Mouse (Mus musculus): ENCODE results near the gene Dip2b.

Gene Dip2b

GRCm38 (mm10) chr15:100050940-100051339, 12.5 kb downstream of the Dip2b start:
- no peak for DNase-seq (ENCODE audit: low spot score)

- peak; percentile 40 for DNase-seq (ENCODE audit: low spot score)
Observed at GRCm38 (mm10) chr15:100052726-100053125, 14.3 kb downstream of the Dip2b start.

- DNase-seq (ENCODE audit: low spot score) = no peak
Observed at GRCm38 (mm10) chr15:100056397-100056908, 18.0 kb downstream of the Dip2b start.

DNA sequence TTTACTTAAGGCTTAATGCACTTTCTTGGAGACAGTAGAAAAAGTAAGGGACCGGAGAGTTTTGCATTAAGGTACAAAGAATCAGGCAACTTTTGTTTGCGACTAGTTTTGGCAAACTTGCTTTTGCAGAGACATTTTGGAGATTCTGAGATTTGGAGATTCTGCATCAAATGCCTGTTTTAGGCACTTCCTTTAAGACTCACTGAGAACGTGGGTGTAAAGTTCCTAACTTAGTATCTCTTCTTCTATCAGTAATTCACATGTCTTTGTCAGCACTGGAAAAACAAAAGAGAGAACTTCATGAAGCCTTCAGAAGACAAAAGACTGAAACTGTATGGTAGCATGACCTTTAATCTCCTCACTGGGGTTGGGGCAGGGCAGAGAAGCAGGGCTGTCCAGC, 19.2 kb downstream of the Dip2b start:
- no peak for DNase-seq (ENCODE audit: low spot score)

DNA sequence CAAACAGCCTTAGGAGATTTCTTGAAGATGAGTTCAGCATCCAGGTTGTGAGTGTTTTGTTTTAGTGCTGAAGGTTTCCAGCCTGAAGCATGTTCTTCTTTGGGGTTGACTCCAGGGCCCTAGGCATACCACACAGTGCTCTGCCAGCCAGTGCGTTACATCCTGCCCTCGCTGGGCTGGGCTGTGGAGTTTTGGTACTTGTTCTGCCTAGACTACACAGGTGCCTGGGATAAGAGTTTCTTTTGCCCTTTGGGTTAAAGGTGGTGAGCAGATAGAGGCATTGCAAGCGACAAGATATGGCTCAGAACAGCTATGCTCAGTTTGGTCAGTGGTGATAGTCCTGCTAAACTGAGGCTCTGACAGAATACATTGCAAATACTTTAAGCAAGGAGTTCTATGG, 19.7 kb downstream of the Dip2b start:
- DNase-seq (ENCODE audit: low spot score) = no peak

DNA sequence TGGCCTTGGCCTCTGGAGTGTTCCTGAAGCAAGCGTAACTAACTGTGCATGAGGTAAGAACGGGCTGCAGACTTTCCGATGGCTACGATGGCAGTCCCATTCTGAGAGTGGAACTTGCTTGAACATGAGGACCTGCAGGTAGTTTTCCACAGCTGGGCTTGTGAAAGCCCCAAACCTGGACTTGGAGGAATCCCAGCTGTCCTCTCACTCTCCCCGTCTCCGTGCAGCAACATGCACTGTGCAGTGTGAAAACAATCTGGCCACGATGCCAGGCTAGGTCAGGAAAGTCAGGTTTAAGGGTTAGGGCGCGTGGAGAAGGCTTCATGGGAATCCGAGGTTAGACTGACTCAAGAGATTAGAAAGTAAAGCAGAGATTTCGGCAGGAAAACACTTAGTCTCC, 20.4 kb downstream of the Dip2b start:
- no peak for DNase-seq (ENCODE audit: low spot score)

DNA sequence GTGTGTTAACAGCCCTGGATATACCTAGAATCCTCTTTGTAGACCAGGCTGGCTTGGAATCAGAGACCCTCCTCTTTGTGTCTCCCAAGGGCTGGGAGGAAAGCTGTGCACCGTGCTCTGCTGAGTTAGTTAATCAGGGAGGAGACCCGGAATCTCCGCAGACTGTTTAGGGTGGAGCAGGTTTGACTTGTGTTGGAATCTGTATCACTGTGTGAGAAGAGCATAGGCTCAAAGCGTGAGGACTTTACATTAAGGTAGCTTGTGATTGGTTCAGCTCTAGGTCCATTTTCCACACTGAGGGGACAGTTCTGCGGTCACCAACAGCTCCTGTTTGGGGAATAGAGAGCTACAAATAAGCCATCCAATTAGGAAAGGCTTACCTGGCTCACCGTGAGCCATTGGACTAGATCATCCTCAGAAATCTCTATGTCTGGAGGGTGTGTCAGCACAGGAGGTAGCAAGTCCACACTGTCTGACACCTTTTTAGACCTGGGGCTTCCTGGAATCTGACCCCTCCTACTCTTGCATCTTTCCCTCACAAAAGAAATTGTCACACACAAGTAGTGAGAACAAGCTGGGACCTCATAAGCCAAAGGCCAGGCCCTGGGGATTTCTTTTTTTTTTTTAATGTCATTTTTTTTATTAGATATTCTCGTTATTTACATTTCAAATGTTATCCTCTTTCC, 21.3 kb downstream of the Dip2b start:
- no peak for DNase-seq (ENCODE audit: low spot score)

DNA sequence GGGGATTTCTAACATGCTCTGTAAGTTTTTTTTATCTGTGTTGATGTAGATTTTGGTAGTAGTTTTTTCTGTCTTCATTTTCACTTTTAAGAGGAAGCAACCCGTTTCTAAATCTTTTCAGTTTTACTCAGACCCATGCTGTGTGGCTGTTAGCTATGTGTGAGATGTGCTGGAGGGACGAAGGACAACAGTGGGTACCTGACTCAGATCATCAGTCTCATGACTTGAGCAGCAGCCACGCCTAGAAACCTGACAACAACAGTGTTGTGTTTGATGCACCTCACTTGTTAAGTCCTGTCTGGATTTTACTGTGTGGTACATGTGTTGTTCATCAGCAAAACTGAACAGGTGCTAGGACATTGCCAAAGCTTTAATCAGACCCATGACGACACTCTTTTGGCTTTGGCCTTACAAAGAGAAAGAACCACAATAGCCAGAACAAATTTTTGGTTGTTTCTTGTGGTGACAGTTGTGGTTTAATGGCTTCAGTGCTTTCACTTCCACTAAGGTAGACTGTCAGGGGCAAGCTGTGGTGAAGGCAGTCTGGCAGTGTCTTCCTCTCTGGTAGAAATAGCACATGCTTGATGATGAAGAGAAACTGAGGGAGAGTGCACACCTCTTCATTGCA, 22.2 kb downstream of the Dip2b start:
- no peak for DNase-seq (ENCODE audit: low spot score)

GRCm38 (mm10) chr15:100061377-100061776, 22.9 kb downstream of the Dip2b start:
- no peak for DNase-seq (ENCODE audit: low spot score)

DNA sequence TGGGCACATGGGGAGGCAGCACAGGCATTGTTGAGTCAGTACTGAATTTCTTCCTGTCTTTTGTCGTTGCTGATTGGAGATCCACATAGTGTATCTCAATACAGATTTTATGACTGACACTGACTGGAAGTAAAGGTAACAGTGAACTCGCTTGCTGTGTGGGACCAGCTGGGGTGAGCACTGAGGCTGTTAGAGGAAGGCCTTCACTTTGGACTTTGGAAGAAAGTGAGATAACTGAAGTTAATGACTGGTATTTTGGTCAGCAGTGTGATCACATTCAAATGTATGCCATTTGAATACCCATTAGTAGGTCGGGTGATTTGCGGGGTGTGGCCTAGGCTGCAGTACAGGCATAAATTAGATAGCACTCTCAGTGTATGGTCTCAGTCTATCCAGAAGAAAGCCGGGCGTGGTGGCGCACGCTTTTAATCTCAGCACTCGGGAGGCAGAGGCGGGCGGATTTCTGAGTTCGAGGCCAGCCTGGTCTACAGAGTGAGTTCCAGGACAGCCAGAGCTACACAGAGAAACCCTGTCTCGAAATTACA, 24.8 kb downstream of the Dip2b start:
- no peak for DNase-seq (ENCODE audit: low spot score)

DNA sequence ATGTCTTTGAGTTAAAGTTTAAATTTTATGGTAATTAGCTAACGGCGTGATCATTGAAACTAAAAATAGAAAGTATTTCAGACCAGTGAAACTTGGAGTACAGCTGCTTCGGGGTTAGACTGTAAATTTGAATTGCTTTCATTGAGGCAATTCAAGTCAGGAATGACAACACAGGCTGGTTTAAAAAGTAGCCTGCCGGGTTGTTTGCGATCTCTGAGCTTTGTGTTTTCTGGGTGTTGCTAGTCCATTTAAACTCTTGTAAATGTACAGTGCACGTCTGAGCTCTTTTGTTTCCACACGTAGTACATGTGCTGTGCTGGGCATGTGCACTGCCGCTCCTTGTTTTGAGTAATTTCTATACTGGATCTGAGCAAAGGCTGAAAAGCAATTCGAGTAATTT, 28.2 kb downstream of the Dip2b start:
- DNase-seq (ENCODE audit: low spot score) = no peak

- no peak for DNase-seq (ENCODE audit: low spot score)
Observed at GRCm38 (mm10) chr15:100069101-100069500, 30.6 kb downstream of the Dip2b start.

GRCm38 (mm10) chr15:100070021-100070420, 31.6 kb downstream of the Dip2b start:
- no peak for DNase-seq (ENCODE audit: low spot score)

DNA sequence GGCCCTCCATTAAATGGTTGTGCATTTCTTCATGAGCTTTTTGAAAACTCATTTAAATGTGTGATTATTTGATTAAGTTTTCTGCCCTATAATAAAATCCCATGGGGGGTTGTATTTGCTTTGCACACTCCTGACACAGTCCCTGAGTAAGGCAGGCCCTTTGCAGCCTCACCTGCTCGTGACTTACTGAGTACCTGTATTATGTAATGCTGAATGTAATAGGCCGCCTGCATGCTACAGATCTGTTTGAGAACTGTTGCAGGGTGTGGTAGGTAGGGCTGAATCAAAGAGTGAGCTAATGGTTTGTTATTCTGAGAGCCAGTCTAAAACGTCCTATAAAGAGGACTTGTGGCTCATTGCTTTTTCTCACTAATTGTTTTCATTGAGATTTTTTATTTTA, 33.4 kb downstream of the Dip2b start:
- no peak for DNase-seq (ENCODE audit: low spot score)

DNA sequence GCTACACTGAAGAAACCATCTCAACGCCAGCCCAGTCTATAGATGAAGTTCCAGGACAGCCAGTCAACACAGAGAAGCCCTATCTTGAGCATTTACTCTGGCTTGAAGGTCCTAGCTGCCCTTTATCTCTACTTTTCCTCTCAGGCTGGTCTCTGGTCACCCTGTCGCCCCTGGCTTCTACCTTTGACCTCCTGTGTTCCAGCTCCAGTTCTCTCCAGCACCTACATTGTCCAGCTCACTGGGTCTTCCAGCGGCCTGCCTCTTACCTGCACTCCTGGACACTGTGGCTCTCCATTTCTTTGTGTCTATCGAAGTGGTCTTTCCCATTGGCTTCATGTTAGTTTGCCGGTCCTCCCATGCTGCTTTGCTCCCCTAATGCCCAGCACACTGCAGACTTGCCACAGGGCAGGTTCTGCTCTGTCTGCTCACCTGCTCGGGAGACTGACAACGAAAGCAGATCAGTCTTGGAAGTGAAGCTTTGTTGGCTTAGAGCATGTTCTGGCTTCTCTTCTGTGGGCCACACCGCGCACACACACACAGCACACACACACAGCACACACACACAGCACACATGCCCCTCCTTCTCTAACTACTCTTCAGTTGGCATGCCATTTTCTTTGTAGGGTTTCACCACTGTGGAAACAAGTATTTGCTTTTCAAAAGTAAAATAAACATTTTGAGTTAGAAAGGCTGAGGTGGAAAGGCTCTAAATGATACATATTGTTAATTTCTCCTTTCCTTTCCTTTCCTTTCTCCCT, 35.4 kb downstream of the Dip2b start:
- DNase-seq (ENCODE audit: low spot score) = no peak

GRCm38 (mm10) chr15:100074754-100075153, 36.3 kb downstream of the Dip2b start:
- peak; percentile 31 for DNase-seq (ENCODE audit: low spot score)

DNA sequence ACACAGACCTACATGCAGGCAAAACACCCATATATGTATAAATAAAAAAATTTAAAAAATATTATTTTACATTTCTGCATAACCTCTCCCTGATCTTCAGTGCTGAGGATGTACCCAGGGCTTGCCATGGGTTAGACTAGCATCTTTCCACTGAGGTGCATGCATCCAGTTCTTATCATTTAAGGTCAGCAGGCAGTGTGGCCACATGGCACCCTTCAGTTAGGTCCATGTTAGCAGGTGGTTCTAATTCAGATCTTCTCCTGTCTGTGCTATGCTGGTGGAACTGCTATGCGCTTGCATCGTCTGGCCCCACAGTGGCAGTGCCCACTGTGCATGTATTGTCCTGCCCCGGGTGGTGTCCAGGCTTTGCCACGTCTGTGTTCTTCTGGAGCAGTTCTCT, 37.9 kb downstream of the Dip2b start:
- DNase-seq (ENCODE audit: low spot score) = no peak

GRCm38 (mm10) chr15:100080833-100081477, 42.5 kb downstream of the Dip2b start:
- no peak for DNase-seq (ENCODE audit: low spot score)

- DNase-seq (ENCODE audit: low spot score) = no peak
Observed at GRCm38 (mm10) chr15:100081478-100081998, 43.1 kb downstream of the Dip2b start.

DNA sequence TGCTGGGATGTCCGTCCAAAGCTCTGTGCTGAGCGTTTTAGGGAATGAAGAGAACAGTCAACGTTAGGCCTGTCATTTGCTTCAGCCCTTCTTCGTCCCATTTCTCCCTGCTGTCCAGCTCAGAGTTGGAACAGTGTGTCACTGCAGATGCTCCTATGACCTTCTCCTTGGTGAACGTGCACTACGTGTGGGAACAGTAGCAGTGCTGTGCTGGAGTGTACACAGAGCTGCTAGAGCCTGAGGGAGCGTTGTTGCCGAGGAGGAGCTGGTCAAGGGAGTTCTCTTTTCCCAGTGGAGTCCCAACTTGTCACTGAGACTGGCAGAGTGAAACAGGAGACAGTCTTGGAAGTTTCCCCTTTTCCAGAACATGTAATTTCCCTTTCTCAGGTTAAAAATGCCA, 43.6 kb downstream of the Dip2b start:
- no peak for DNase-seq (ENCODE audit: low spot score)

GRCm38 (mm10) chr15:100082733-100083132, 44.3 kb downstream of the Dip2b start:
- DNase-seq (ENCODE audit: low spot score) = no peak

DNA sequence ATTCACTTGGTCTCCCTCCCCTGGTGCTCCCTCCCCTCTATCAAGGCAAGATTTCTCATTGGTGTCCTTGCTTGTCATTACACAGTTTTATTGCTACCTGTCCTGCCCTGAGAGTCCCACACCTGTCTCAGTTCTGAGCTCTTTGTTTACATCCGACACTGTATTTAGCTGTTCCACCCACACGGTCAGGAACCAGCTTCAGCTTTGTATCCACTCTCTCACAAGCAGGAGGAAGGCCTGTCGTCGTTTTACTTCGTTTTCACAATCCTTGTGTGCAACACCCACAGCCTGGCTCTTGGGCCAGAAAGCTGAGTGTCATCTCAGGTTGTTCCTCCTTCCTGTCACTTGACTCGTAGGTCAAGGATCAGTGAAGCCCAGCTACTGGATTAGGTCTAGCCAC, 45.4 kb downstream of the Dip2b start:
- DNase-seq (ENCODE audit: low spot score) = no peak
